Comparison of ENCODE assay signal across 20 mouse cellular contexts in the genomic region with DNA sequence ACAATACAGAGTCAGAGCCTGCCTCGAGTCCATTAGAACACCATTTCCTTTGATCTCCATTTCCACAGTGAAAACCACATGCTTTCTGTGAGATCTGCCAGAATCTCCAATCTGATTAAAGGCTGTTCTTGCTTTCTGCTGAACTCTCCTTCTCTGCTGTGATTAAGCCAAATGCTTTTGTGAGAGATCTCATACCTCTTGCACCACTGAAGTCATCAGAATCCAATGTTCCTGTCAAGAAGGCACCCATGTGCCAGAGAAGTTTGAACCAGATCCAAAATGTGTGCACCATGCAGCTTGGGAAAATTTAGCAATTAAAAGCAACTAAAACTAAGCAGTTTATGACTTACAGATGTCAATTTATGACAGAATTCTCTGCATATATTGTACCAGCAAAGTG.
DNase-seq lines count a peak whose midpoint lies in the region; ATAC-seq lines count a peak whose summit lies in the region.
"Had no signal": no experiment of that assay in that cellular context is flagged by ENCODE, and none has a peak within 500 bp of the region (broad histone marks: within the 10 kb centered on the region; RNA-seq: fewer than 3 reads in every experiment).

No protein-coding gene starts in this region.

- 13% methylated on average over 1 of the region's 1 CpGs for WGBS in embryonic facial prominence, embryonic 14.5 days
- 65% methylated on average over 1 of the region's 1 CpGs for WGBS in embryonic facial prominence, embryonic 10.5 days

- no peak overlapping the region for H3K9ac ChIP-seq in embryonic facial prominence, embryonic 14.5 days (ENCODE audit: low read depth, low read length)
- H3K9ac ChIP-seq: embryonic facial prominence, embryonic 15.5 days had no signal

- no peak overlapping the region for H3K4me2 ChIP-seq in embryonic facial prominence, embryonic 14.5 days (ENCODE audit: low read depth, low read length)
- H3K4me2 ChIP-seq: embryonic facial prominence, embryonic 15.5 days; liver, embryonic 11.5 days had no signal

- H3K27me3 ChIP-seq in embryonic facial prominence, embryonic 14.5 days (replicated peaks; ENCODE audit: control insufficient read depth, insufficient read depth, low read length), result no peaks in the 10 kb centered on the region
- no peaks in the 10 kb centered on the region for H3K27me3 ChIP-seq in embryonic facial prominence, embryonic 10.5 days (replicated peaks; ENCODE audit: low read depth, poor library complexity, severe bottlenecking)
- H3K27me3 ChIP-seq: CH12.LX; embryonic facial prominence, embryonic 15.5 days had no signal

- no peak overlapping the region for H3K4me3 ChIP-seq in embryonic facial prominence, embryonic 14.5 days (ENCODE audit: low read depth, low read length)
- H3K4me3 ChIP-seq in embryonic facial prominence, embryonic 10.5 days, result no peak overlapping the region
- H3K4me3 ChIP-seq: embryonic facial prominence, embryonic 15.5 days; hindbrain, embryonic 10.5 days; left cerebral cortex, adult 2 months had no signal

- DNase-seq in embryonic facial prominence, embryonic 14.5 days (ENCODE audit: low spot score), result peak; percentile 38
- no peak for DNase-seq in embryonic facial prominence, embryonic 10.5 days (ENCODE audit: low spot score)
- peak; percentile 35 for DNase-seq in layer of hippocampus, adult 11-12 months (ENCODE audit: low spot score)
- DNase-seq in layer of hippocampus, postnatal 25 days (ENCODE audit: extremely low spot score in 1 of 2, low spot score in 1 of 2), result no peak
- peak; percentile 39 for DNase-seq in brain, adult 2 months (ENCODE audit: low read depth, low spot score)
- peak; percentile 45 for DNase-seq in layer of hippocampus, adult 9-11 months
- no peak for DNase-seq in adrenal gland, adult 18-20 months (ENCODE audit: low spot score in 2 of 2)
- DNase-seq: cerebellum, adult 9-11 months; kidney, adult 18-20 months; kidney, postnatal 25 days; left cerebral cortex, postnatal 4 days; lung, adult 18-20 months; lung, postnatal 14 days; retina, postnatal 1 day; thymus, postnatal 36 days had no signal

- no peaks in the 10 kb centered on the region for H3K36me3 ChIP-seq in embryonic facial prominence, embryonic 14.5 days (ENCODE audit: control insufficient read depth, insufficient read depth, low read length)
- H3K36me3 ChIP-seq in embryonic facial prominence, embryonic 10.5 days (replicated peaks), result no peaks in the 10 kb centered on the region
- H3K36me3 ChIP-seq: embryonic facial prominence, embryonic 15.5 days; hindbrain, embryonic 10.5 days had no signal

- H3K9me3 ChIP-seq in embryonic facial prominence, embryonic 14.5 days (ENCODE audit: control insufficient read depth, low read length), result no peaks in the 10 kb centered on the region
- no peaks in the 10 kb centered on the region for H3K9me3 ChIP-seq in embryonic facial prominence, embryonic 10.5 days
- H3K9me3 ChIP-seq: embryonic facial prominence, embryonic 15.5 days; hindbrain, embryonic 10.5 days had no signal

- no peaks in the 10 kb centered on the region for H3K4me1 ChIP-seq in embryonic facial prominence, embryonic 14.5 days (ENCODE audit: control insufficient read depth, insufficient read depth, low read length)
- no peaks in the 10 kb centered on the region for H3K4me1 ChIP-seq in embryonic facial prominence, embryonic 10.5 days
- H3K4me1 ChIP-seq: embryonic facial prominence, embryonic 15.5 days; hindbrain, embryonic 10.5 days had no signal

- no peak overlapping the region for H3K27ac ChIP-seq in embryonic facial prominence, embryonic 14.5 days (replicated peaks; ENCODE audit: low read depth, low read length)
- H3K27ac ChIP-seq in embryonic facial prominence, embryonic 10.5 days (replicated peaks), result no peak overlapping the region
- H3K27ac ChIP-seq: embryonic facial prominence, embryonic 15.5 days; hindbrain, embryonic 10.5 days; left cerebral cortex, adult 2 months had no signal

- no peak; the same call in 1 of the 2 replicates for ATAC-seq in embryonic facial prominence, embryonic 14.5 days (ENCODE audit: low read depth)

Comparison
In these comparisons a context has a peak if more than half of its experiments do, and no peak if none do; other contexts are left out.
1. DNase-seq: peak in embryonic facial prominence, embryonic 14.5 days (single experiment), layer of hippocampus, adult 11-12 months (single experiment), brain, adult 2 months (single experiment) and layer of hippocampus, adult 9-11 months (single experiment); none in embryonic facial prominence, embryonic 10.5 days (single experiment), layer of hippocampus, postnatal 25 days (0 of 2) and adrenal gland, adult 18-20 months (0 of 2).